Mouse (Mus musculus): ENCODE measurements at regions not wholly inside any gene's neighbourhood (a gene's known extent, or its start where the extent isn't known, plus 50 kb on each side); places are given as distances from the start of the nearest gene placed in this dataset.

- DNase-seq (ENCODE audit: low spot score) = no peak
Measured at GRCm38 (mm10) chr15:64520568-64520967, 296.9 kb upstream of the Gm21798 start.

DNA sequence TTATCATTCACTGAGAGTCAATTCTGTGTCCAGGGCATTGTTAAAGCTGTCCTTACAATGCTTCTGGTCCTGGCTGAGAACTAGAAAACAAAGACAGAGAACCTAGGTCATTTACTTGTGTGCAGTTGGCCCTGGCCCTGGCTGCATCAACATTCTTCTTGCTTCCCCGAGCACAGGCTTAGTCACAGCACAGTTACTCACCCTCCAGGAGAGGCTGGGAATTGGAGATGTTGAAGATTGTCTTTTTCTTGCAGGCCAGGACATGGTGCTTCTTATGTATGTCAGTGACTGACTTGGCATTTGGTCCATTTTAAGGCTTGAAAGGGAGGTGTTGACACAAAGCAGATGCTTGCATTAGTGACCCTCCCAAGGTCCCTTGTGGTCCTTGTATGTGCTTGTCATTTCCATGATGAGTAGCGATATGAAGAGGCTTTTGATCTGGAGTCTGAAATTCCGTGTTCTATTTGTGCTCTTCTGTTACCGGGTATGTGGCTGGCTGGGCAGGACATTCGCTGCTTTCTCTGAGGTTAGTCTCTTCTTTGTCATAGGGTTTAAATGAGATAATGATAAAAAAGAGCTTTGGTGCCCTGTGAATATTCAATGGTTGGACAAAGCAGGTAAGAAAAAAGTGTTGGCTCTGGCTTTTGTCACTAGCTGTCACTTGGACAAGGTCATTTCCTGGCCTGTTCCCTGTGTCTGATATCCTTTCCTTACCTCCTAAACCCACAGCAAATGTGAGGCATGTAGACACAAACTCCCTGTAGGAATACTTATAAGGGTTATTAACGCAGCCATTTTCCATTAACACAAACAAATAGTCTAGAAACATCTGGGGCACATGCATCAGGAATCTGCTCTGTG lies 285.0 kb upstream of the Gm21798 start:
- no peak for DNase-seq (ENCODE audit: low spot score)

DNA sequence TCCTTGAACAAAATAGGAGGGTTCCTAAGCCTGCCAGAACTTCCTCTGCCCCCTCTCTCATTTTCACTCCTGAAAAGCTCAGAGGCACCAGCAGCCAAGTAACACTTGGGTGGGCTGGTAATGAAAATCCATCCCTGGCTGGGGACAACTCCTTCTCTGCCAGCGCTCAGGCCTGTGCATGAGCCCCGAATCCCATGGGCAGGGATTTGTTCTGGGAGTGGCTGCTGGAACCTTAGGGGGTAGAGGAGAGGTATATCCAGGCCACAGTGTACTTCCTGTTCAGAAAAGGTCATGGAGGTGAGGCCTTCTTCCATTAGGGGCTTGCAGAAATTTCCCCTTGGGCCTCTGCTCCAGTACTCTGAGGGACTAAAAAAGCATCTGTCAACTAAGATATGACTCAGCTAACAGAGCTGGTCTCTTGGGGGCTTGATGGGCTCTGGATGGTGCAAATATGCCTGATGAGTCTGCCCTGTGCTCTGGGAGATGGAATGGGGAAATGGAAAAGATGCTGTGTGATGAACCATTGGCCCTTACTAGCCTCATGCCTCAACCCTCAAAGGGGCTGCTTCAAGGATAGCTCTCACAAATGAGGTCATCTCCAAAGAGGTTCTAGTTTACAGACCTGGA lies 284.2 kb upstream of the Gm21798 start:
- DNase-seq (ENCODE audit: low spot score) = no peak

- DNase-seq (ENCODE audit: low spot score) = no peak
Measured at GRCm38 (mm10) chr15:64534166-64534565, 283.3 kb upstream of the Gm21798 start.

GRCm38 (mm10) chr15:64535160-64535559 lies 282.3 kb upstream of the Gm21798 start:
- no peak for DNase-seq (ENCODE audit: low spot score)

DNA sequence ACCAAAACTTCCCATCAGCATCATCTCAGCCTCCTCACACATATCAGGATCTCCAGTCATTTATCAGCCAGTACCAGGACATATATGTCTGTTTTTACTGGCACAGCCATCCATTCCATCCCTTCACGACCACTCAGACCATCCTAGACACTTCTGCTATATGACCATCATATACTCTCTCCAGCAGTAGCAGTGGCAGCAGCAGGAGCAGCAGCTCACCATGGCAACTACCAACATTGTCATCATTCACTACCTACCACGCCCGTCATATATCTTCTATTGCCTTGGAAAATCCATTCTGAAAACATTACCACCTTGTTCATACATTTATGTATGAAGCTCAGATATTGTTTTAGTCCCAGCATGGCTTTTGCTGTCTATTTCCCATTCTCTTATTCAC lies 276.1 kb upstream of the Gm21798 start:
- no peak for DNase-seq (ENCODE audit: low spot score)

- no peak for DNase-seq (ENCODE audit: low spot score)
Measured at GRCm38 (mm10) chr15:64542250-64542901, 275.1 kb upstream of the Gm21798 start.

DNA sequence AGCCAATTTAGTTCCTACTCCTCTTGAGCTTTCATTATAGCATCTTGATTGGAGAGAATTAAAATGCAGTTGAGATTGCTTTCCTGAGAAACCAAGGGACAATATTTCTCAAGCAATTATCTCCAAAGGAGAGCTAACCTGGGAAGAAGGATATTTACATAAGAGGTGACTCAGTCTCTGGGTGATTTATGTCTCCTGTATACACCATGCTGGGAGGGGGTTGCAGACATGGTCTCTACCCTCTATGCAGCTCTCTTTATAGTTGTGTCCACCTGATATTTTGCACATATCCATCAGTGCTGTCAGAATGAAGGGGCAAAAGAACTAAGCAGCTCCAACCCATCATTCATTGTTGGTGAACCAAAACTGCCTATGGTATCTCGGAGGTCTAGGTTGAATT lies 274.6 kb upstream of the Gm21798 start:
- DNase-seq (ENCODE audit: low spot score) = no peak

- no peak for DNase-seq (ENCODE audit: low spot score)
Measured at GRCm38 (mm10) chr15:64546035-64546434, 271.5 kb upstream of the Gm21798 start.

GRCm38 (mm10) chr15:64557540-64557939 lies 260.0 kb upstream of the Gm21798 start:
- no peak for DNase-seq (ENCODE audit: low spot score)

DNA sequence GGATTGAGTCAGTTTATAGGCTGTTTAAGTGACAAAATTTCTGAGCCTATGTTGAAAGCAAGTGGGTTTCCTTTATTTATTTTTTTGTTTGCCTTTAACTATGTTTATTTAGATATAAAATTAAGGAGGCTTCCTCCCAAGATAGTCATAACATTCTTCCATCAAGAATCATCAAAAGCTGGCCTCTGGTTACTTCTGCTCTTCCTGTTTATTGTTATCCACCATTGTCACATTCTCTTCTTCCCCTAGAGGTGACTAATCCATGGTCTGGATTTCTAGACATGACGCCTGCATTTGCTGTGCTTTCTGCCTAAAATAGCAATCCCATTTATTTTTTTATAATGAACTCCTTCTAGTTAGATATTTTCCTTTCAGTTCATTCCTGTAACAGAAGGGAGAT lies 259.3 kb upstream of the Gm21798 start:
- no peak for DNase-seq (ENCODE audit: low spot score)

DNA sequence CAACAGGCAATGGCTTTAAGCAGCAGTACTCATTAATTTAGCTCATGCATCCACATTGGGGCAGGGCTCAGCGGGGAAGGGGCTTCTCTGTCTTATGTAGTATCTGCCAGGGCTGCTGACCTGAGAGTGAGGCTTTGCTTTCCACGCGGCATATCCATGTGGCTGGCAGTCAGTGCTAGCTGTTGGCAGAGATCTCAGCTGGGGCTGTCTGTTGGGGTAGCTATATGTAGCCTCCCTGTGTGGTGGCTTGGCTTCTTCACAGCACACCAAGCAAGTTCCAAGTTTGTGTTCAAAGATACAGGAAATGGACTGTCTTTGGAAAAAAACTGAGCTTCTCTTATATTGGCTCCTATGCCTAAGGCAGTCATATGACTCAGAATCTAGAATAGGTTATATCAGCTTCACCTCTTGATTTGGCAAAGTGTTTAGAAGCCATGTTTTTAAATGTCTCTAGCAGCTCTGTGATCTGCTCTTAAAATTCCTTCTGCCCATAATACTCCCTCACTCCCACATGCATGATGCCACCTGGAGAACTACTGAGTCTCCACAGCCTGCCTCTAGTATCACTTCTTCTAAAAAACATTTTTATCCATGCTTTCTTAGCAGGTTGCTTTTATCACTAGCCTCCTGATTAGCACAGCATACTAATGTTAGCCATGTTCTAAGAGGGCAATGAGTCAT lies 254.9 kb upstream of the Gm21798 start:
- no peak for DNase-seq (ENCODE audit: low spot score)

DNA sequence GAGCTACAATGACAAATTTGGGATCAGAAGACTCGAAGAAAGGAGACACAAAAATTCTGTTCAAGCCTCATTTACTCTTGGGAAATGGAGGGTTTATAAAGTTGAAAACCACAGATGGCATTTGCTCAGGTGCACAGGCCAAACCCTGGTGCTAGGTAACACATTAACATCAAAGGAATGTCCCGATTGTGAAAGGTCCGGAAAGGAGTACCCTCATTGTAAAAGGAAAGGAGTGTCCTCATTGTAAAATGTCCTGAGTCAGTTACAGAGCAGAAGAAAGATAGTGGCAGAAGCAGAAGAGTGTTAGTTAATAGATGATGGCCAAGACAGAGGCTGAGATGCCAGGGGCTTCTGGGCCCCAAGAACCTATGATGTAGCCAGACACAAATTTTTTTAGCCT lies 252.8 kb upstream of the Gm21798 start:
- no peak for DNase-seq (ENCODE audit: low spot score)

GRCm38 (mm10) chr15:64576891-64577535 lies 240.5 kb upstream of the Gm21798 start:
- DNase-seq (ENCODE audit: low spot score) = no peak

- no peak for DNase-seq (ENCODE audit: low spot score)
Measured at GRCm38 (mm10) chr15:64578991-64579390, 238.5 kb upstream of the Gm21798 start.

DNA sequence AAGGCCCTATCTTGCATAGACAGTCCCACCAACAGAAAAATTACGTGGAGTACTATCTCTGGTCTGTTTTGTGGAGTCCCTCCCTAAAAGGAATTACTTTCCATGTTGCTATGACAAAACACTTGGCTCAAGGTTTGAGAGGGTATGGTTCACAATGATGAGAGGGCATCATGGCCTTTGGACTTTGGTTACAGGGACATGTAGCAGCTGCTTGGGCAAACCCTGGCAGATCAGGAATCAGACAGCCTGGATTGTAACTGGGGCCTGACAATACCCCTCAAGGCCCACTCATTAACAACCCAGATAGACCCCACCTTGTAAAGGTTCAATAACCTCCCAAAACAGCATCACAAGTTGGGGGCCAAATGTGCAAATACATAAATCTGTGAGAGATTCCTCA lies 237.0 kb upstream of the Gm21798 start:
- DNase-seq (ENCODE audit: low spot score) = no peak

DNA sequence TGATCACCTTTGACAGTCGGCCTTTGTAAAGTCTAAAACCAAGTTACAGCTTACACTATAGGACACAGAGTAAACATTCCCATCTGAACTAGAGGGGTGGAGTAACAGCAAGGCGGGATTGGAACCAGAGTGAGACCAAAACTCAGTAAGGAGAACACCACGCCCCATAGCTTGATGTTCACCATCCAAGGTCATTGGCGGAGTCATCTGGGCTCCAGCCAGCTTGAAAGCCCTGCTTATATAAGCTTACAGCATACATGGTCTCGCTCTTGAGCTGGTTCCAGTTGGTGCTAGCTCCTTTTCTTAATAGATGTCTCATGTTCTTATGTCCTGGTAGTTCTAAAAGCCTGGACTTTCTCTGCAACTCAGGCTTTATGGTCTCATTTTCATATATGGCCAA lies 236.4 kb upstream of the Gm21798 start:
- DNase-seq (ENCODE audit: low spot score) = no peak

DNA sequence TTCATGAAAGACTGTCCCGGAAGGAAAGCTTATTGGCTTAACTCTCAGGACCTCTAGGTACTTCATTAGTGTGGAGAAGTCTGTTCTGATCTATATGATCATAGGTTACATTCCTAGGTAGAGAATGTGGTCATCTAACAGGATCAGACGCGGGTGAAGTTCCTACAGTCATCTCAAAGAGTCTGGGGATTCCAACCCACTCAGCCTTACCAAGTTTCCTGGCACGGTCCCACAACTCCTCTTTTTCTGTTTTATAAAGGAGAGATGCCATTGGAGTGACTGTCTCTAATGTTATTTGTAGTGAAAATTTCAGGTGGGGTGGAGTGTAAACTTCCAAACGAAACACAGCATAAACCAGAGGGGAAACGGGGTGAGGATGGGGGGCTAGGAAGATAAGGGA lies 233.4 kb upstream of the Gm21798 start:
- no peak for DNase-seq (ENCODE audit: low spot score)

DNA sequence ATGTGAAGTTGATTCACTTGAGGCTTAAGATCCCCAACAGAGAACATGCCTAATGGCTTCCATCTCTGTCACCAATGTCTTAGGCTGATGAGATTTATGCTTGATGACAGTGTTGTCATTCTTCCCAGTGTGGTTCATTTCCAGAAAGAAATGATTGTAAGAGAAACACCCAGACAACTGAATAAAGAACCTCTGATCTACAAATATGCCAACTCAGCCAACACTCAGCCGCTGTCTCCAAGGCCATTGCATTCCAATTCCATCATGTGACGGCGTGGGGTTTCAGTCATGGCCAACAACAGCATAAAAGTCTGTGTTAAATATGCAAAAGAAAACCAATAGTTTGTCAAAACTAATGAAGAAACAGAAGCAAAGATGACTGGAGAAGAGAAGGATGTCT lies 230.7 kb upstream of the Gm21798 start:
- DNase-seq (ENCODE audit: low spot score) = no peak

DNA sequence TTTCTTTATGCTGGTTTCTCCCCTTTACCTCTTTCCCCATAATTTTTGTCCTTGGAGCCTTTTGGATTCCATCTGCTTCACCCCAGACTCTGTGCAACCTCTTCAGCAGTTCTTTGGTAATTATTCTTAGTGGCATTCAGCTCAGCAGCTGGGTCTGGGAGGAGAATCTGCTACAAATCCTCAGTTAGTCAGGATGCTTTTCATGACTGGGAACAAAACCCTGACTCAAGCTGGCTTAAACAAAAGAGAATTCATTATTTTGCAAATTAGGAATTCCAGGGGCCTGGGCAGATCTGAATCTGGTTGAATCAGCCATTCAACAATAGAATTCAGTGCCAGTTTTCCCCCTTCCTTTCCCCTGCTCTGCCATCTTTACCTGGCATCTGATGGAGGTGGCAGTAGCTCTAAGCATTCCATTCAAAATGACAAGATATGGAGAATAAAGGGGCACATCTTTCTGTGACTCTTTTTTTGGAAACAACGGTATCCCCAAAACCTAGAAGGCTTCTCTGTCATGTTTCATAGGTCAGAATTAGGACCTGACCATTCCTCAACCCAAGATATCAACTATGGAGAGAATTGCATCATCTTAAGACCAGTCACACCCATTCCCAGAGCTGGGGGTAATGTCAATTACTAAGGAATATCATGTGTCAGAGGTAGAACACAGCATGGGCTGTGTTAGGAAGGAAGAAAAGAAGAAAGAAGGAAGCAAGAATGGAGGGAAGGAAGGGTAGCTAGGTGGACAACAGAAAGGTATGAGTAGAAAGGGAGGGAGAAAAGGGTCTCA lies 227.2 kb upstream of the Gm21798 start:
- DNase-seq (ENCODE audit: low spot score) = no peak

DNA sequence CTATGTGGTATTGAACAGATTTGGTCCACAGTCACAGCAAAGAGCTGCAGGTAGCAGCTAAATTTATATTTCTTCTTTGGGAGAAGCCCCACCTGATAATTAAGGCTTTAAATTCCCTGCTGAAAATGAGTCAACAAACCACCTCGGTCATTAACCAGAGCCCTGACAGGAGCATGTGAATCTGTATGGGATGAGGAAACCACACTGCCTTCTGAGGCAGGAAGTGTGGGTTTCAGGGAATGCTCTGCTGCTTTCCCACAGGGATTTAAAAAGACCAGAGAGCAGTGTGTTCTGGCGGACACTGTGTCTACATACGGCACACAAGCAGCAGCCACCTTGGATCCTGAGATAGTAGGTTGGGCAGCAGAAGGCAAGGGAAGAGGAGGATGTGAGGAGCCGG lies 204.0 kb upstream of the Gm21798 start:
- DNase-seq (ENCODE audit: low spot score) = no peak

All from T-cell, adult 2 months (primary cell).